Mouse (Mus musculus): ENCODE measurements at regions not wholly inside any gene's neighbourhood (a gene's known extent, or its start where the extent isn't known, plus 50 kb on each side); places are given as distances from the start of the nearest gene placed in this dataset.

GRCm38 (mm10) chr12:26067866-26068684 is 347.0 kb downstream of the Rnf144a start:
- peak; percentile 69 to 72 for DNase-seq

- DNase-seq, result no peak
Measured at GRCm38 (mm10) chr12:26060378-26060777, 354.7 kb downstream of the Rnf144a start.

DNA sequence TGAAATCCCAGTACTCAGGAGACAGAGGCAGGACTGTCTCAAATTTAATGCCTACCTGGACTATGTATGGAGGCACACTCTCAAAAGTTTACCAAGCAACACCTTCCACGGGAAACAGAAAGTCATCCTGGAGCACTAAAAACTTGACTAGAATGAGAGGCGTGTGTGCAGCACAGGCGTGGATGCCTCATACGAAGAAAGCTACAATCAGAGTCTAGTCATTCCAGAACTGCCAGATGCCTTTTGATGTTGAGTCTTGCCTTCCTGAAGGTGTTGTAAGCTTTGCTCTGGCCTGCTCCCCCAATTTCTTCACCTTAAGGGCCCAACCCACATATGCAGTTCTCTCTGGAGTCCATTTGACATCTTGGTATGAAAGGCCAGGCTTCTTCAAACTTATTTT is 356.0 kb downstream of the Rnf144a start:
- no peak for DNase-seq

GRCm38 (mm10) chr12:26057491-26058054 is 357.5 kb downstream of the Rnf144a start:
- no peak for DNase-seq

DNA sequence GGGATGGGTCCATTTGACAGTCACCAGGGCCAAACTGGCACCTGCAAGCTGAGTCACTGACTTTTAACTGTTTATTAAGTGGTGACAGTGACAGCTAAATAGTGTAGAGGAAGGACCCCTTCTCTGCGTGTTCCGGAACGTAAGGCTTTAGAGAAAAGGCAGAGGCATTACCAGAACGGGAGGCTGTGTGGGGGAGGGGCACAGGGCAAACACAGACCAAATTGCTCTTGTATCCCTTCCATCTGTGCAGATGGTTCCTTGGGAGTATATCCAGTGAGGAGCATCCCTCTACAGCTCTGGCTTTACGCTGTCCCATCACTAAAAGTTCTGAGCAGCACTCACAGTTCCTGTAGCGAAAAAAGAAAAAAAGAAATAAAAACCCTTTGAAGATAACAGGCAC is 368.1 kb downstream of the Rnf144a start:
- DNase-seq, result no peak

GRCm38 (mm10) chr12:26045321-26045720 is 369.7 kb downstream of the Rnf144a start:
- DNase-seq, result no peak

GRCm38 (mm10) chr12:26012951-26013350 is 402.1 kb downstream of the Rnf144a start:
- no peak for DNase-seq

GRCm38 (mm10) chr12:25994063-25994462 is 421.0 kb downstream of the Rnf144a start:
- DNase-seq, result no peak

- DNase-seq, result no peak
Measured at GRCm38 (mm10) chr12:25991801-25992525, 423.1 kb downstream of the Rnf144a start.

DNA sequence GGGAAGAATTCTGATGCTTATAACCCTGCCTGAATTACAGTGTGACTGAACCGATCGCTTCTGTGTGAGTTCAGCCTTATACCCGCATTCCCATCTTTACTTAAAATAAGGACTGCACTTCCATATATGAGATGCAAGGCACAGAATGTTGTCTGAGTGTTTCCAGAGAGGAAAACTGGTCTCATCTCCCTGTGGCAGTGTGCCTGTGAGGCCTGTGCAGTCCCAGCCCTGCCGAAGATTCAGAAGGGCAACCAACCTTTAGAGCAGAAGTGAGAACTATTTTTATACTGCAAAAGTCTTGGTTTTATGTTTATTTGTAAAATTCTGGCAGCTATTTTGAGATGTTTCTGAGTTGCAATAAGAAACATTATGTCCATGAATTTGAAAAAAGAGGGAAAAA is 432.5 kb downstream of the Rnf144a start:
- no peak for DNase-seq

DNA sequence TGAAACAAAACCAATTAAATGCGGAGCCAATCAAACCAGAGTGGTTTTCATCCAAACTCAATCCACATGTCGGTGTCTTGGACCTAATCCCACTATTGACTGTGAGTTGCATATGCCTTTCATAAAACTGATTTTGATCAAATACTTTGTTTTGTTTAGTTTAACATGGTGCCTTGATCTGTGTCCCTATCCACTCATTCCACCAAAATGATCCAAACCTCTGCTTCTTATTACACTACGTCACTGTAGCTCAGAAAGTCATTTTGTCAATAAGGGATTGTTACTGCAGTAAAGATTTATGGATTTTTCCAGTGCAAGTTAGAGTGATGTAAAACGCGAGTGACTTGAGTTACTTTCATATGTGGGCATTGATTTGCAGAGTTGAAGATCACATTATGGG is 436.7 kb downstream of the Rnf144a start:
- no peak for DNase-seq

GRCm38 (mm10) chr12:25958584-25958983 is 456.5 kb downstream of the Rnf144a start:
- no peak for DNase-seq

DNA sequence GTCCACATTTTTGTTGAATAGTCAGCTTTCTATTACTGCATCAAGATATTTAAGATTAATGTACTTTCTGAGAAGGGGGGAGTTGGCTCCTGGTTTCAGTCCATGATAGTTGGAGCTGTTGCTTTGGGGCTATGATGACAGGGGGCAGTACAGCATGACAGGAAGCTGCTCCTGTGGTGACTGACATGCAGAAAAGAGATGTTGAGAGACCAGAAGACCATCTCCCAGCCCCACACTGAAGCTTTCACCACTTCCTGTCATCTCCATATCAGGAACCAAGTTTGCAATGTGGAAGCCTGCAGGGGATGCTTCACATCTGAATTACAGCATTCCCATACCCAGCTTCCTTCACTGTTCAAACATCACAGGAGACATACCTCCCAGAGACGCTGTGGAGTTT is 457.5 kb downstream of the Rnf144a start:
- DNase-seq, result no peak

DNA sequence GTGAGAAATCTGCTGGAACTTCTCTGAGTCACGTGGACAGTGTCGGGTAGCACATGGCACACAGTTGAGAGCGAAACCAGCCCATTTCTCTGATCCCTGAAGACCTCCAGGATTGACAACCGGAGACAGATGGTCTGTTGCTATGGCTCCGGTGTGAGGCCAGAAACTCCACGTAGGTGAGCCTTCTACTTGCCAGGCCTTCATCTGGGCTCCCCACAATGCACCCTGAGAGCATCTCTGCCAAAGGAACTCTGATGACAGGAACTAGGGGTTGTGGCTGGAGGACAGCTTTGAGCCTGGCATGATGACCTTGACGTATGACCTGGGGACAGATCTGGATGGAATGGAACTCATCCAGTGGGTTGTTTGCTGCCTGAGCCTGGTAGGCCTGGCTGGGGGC is 467.9 kb downstream of the Rnf144a start:
- no peak for DNase-seq

- no peak for DNase-seq
Measured at GRCm38 (mm10) chr12:25946121-25946520, 468.9 kb downstream of the Rnf144a start.

- no peak for DNase-seq
Measured at GRCm38 (mm10) chr12:25938856-25939255, 476.2 kb downstream of the Rnf144a start.

GRCm38 (mm10) chr12:25934946-25935345 is 480.1 kb downstream of the Rnf144a start:
- DNase-seq, result no peak

- DNase-seq, result no peak
Measured at GRCm38 (mm10) chr12:25934526-25934925, 480.5 kb downstream of the Rnf144a start.

DNA sequence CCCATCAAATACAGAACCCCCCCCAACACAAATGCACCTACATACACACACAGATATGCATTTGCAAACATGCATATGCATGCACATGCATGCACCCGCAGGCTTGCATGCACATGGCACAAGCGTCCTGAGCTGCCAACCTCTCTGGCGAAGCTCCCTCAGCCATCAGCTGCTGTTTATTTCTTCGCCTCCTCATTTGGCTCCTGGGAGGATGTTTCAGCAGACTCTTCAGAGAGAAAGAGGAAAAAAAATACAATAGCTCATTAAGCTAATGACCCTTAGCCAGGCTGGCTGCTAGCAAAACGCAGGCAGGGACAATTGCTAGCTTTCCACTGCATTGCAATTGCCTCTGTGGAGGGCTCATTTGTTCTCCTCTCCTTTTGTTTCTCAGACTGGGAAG is 488.7 kb downstream of the Rnf144a start:
- DNase-seq, result no peak

- no peak for DNase-seq
Measured at GRCm38 (mm10) chr12:25924526-25924925, 490.5 kb downstream of the Rnf144a start.

GRCm38 (mm10) chr12:25923772-25924171 is 491.3 kb downstream of the Rnf144a start:
- no peak for DNase-seq

GRCm38 (mm10) chr12:25905614-25906013 is 509.4 kb downstream of the Rnf144a start:
- DNase-seq, result peak; percentile 47 to 54

GRCm38 (mm10) chr12:25896543-25896942 is 518.5 kb downstream of the Rnf144a start:
- no peak for DNase-seq

DNA sequence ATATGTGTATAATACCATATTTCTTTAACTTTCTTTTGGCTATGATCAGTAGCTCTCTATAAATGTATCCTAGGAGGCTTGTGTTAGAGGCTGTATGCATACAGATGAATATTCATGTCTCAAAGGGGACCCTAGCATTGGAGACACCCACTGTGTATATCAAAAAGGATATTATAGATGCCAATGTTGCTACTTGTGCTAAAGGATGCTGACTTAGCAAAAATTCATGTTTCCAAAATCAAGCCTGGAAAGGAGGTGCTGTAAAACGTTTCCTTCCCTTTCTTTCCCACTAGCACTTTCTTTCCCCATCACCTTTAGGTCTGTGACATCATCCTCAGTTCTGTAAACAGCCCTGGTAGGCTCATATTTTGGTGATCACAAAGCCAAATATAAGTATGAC is 519.4 kb downstream of the Rnf144a start:
- DNase-seq, result no peak
